Mouse (Mus musculus) lung, adult 2 months (tissue): ENCODE results near the gene D930020B18Rik. TPM values are rescaled to one million over a fixed set of nuclear protein-coding genes. Genes with fewer than 3 reads are reported as not detected.

Experiments used
- DNase-seq: peaks from one replicate; pipeline ENCODE4 v3.0.0; 2022
- H3K4me1 ChIP-seq: fragments of 200-500 bp; 2 replicates; pipeline ENCODE4 v1.6.1; 2011; ENCODE audit warnings: low read length; ENCODE audit not compliant: control insufficient read depth, insufficient read depth
- H3K4me3 ChIP-seq: fragments of 200-500 bp; replicated peaks from 2 replicates; pipeline ENCODE3; 2011; ENCODE audit warnings: low read depth, mild to moderate bottlenecking, control low read depth, low read length; ENCODE audit errors: extremely low read depth
- CTCF ChIP-seq: fragments of 200-500 bp; IDR thresholded peaks from 2 replicates; pipeline ENCODE4 v1.5.1; 2011; ENCODE audit warnings: mild to moderate bottlenecking, low read length, control low read depth; ENCODE audit not compliant: insufficient read depth
- POLR2A ChIP-seq: fragments of 200-500 bp; IDR thresholded peaks from 2 replicates; pipeline ENCODE4 v1.6.1; 2011; ENCODE audit warnings: low read depth, mild to moderate bottlenecking, control low read depth, low read length, borderline replicate concordance; ENCODE audit errors: extremely low read depth
- WGBS: fragments of 180-500 bp; shearing (Covaris S2); methylation state at CpG from one replicate; pipeline ENCODE4 v1.1.7; 2018; 5-methylcytosine and 5-hydroxymethylcytosine counted together
- polyA plus RNA-seq: library from polyadenylated mRNA; depleted of rRNA; stranded (reverse); fragments of >200 nt; gene quantifications from 2 replicates; pipeline ENCODE4 v1.2.3, GENCODE M21; 2012

The D930020B18Rik gene
- polyA plus RNA-seq, 1 experiment = 0.59 TPM

- DNase-seq = no peak
- peaks cover 6% of the 10 kb centered on the region for H3K4me1 ChIP-seq
- no peak overlapping the region for H3K4me3 ChIP-seq
- WGBS = 59% methylated on average over 7 of the region's 7 CpGs
- TF ChIP-seq POLR2A (no peak), CTCF (no peak)
Measured at GRCm38 (mm10) chr10:121615935-121616334, 25.5 kb upstream of the D930020B18Rik start.

- H3K4me1 ChIP-seq = no peaks in the 10 kb centered on the region; the same call in none of the 2 replicates
- DNase-seq = no peak
- TF ChIP-seq POLR2A (no peak), CTCF (no peak)
- no peak overlapping the region for H3K4me3 ChIP-seq
- WGBS = 76% methylated on average over 6 of the region's 6 CpGs
Measured at GRCm38 (mm10) chr10:121622431-121622830, 19.0 kb upstream of the D930020B18Rik start.

GRCm38 (mm10) chr10:121623670-121624069 lies 17.7 kb upstream of the D930020B18Rik start:
- no peaks in the 10 kb centered on the region; the same call in none of the 2 replicates for H3K4me1 ChIP-seq
- TF ChIP-seq CTCF = no peak
- TF ChIP-seq POLR2A = no peak
- H3K4me3 ChIP-seq = no peak overlapping the region
- 66% methylated on average over 7 of the region's 7 CpGs for WGBS
- no peak for DNase-seq

- no peak overlapping the region for H3K4me3 ChIP-seq
- DNase-seq = no peak
Measured at GRCm38 (mm10) chr10:121625006-121625405, 16.4 kb upstream of the D930020B18Rik start.

GRCm38 (mm10) chr10:121625407-121626185 lies 15.8 kb upstream of the D930020B18Rik start:
- TF ChIP-seq CTCF (no peak), POLR2A (no peak)
- Histone ChIP-seq H3K4me1 (no peaks in the 10 kb centered on the region; the same call in none of the 2 replicates), H3K4me3 (peak overlapping the region; percentile 99)
- WGBS = under 1% methylated on average over 41 of the region's 41 CpGs
- no peak for DNase-seq

More at GRCm38 (mm10) chr10:121625006-121625405, 16.4 kb upstream of the D930020B18Rik start:
- WGBS = 7% methylated on average over 9 of the region's 9 CpGs
- no peak for TF ChIP-seq POLR2A
- no peak for TF ChIP-seq CTCF
- H3K4me1 ChIP-seq = no peaks in the 10 kb centered on the region; the same call in none of the 2 replicates

DNA sequence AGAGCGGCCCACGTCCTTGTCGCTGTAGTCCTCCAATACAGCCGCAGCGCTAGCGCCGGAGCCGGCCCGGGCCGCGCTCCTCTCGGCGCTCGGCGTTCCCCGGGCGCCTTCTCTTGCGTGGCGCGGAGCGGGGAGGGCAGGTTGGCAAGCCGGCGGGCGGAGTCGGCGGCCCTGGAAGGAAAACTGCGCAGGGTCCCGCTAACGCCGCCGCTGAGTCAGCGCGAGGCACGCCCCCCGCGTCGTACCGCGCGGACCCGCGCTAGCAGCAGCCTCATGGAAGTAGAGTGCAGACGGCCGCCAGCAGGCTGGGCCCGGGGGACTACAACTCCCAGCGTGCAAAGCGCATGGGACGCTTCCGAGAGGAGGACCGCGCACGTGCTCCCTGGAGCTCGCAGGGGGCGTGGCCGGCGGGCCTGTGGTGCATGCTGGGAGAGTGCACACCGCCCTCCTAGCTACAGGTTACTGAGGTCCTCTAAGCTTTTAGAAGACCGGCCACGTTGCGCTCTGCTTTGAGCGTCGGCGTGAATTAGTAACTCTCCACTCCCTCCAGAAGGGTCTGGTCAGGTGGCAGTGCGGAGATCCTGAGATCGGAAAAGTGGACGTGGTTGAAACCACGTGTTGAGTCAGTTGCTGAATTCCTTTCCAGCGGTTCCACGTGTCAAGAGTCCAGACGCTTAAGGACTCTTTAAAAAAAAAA lies 15.1 kb upstream of the D930020B18Rik start, which contains the start of gene Xpot:
Gene Xpot (minus strand): TSS at position 147 of the 697 bp plus-strand sequence.
- under 1% methylated on average over 70 of the region's 70 CpGs for WGBS
- Histone ChIP-seq H3K4me3 (peak within 1 kb of the TSS; percentile 99), H3K4me1 (no peaks in the 10 kb centered on the region; the same call in none of the 2 replicates)
- TF ChIP-seq POLR2A (peak; percentile 73; the same call in 1 of the 2 replicates), CTCF (no peak)
- peak; percentile 97 for DNase-seq

GRCm38 (mm10) chr10:121627216-121627852 lies 14.1 kb upstream of the D930020B18Rik start:
- WGBS = 75% methylated on average over 10 of the region's 10 CpGs
- TF ChIP-seq POLR2A (no peak), CTCF (no peak)
- no peak overlapping the region for H3K4me3 ChIP-seq
- DNase-seq = no peak
- H3K4me1 ChIP-seq = no peaks in the 10 kb centered on the region; the same call in none of the 2 replicates

DNA sequence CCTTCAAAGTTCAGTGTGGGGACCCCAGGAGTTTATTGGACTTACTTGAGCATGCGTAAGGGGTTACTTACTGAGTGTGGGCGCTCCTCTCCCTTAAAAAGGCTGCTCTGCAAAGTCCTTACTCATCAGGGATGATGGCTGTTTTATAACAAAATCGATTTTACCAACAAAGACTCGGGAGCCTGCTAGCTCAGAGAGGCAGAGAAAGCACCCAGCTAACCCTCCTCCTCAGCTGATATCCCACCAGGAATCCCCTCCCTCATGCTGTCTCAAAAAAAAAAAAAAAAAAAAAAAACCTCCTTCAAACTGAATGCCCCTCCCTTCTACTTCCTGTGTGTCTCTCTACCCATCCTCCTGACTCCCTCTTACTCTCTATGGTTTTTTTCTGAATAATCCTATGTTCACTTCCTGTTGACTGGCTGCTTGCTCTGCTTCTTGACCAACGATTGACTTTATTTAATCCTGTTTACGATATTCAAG lies 12.8 kb upstream of the D930020B18Rik start:
- H3K4me3 ChIP-seq = no peak overlapping the region
- H3K4me1 ChIP-seq = no peaks in the 10 kb centered on the region; the same call in none of the 2 replicates
- 80% methylated on average over 6 of the region's 6 CpGs for WGBS
- DNase-seq = no peak
- no peak for TF ChIP-seq CTCF
- no peak for TF ChIP-seq POLR2A

DNA sequence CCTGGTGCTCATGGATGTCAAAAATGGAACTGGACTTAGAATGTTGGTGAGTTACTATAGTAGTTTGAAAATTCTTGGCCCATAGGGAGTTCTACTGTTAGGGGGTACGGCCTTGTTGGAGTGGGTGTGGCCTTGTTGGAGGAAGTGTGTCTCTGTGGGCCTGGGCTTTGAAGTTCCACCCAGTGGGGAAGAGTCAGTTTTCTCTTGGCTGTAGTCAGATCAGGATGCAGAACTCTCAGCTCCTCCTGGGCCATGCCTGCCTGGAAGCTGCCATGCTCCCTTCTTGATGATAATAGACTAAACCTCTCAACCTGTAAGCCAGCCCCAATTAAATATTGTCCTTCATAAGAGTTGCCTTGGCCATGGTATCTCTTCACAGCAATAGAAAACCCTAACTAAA lies 7.2 kb upstream of the D930020B18Rik start:
- Histone ChIP-seq H3K4me1 (no peaks in the 10 kb centered on the region), H3K4me3 (no peak overlapping the region)
- TF ChIP-seq CTCF (no peak), POLR2A (no peak)
- no peak for DNase-seq
- WGBS = 29% methylated on average over 1 of the region's 1 CpGs

DNA sequence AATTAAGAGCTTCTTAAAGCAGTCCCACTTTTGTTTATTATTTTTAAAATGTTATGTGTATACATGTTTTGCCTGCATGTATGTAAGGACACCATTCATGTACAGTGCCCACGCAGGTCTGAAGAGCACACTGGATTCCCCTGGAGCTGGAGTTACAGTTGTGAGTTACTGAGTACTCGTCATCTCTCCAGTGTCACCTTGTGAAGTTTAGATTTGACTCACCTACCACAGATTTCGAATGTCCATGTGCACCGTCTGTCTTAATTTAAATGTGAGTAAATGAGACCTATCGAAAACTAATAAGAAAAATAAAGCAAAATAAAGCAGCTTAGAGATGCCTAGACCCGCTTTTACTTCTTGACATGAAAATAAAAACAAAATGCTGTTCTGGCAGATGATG lies 5.1 kb upstream of the D930020B18Rik start:
- 87% methylated on average over 6 of the region's 6 CpGs for WGBS
- TF ChIP-seq CTCF (no peak), POLR2A (no peak)
- DNase-seq = no peak
- Histone ChIP-seq H3K4me3 (no peak overlapping the region), H3K4me1 (no peaks in the 10 kb centered on the region)
